Mouse (Mus musculus): ENCODE results near the gene Scrt2.

DNA sequence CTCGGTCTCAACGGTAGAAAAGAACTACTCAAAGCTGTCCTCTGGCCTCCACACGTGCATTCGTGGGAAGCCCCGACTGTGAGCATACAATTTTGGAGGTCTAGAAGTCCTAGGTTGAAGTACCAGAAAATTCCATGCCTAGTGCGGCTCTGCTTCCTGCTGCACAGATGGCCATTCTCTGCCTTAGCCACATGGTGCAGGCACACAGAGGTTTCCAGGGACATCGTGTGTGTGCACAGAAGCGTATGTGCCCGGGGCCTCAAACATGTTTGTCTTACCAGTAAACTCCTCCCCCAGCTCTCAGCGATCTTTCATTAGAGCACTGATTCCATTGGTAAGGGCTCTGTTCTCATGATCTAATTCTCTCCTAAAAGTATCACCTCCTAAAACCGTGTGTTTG, 16.6 kb downstream of the Scrt2 start:
- no peak for TF ChIP-seq POLR2A (IDR thresholded peaks at IDR 0.05; ENCODE audit: borderline replicate concordance, insufficient read depth, low read length)
- TF ChIP-seq CTCF (IDR thresholded peaks at IDR 0.05; ENCODE audit: borderline replicate concordance, insufficient read depth, low read depth, low read length): no peak
